Comparison of ENCODE assay signal across 8 mouse cellular contexts in genomic region chr3:83127726-83128448, GRCm38 (mm10). TPM values are rescaled to one million over a fixed set of nuclear protein-coding genes. Genes with fewer than 3 reads are reported as not detected.
A peak's percentile ranks its signal among the peaks of the same experiment; 100 is the strongest.
DNase-seq lines count a peak whose midpoint lies in the region; ATAC-seq and TF ChIP-seq lines count a peak whose summit lies in the region.

Dchs2 (plus strand) TSS chr3:83127948.

- intact Hi-C loops in heart, postnatal 10 days (cut with DNase I) = loop anchor here (5.0 kb wide), 1 partner anchor 144 kb away; no protein-coding TSS in a partner anchor

- H3K4me3 ChIP-seq in lung, adult 2 months (replicated peaks; ENCODE audit: extremely low read depth, low read depth, low read length) = peak within 1 kb of the TSS; percentile 59
- H3K4me3 ChIP-seq in embryonic facial prominence, embryonic 10.5 days = peak within 1 kb of the TSS; percentile 68
- H3K4me3 ChIP-seq in liver, embryonic 16.5 days (ENCODE audit: low read depth, low read length) = peak within 1 kb of the TSS; percentile 22

- peak; percentile 17 for DNase-seq in lung, adult 2 months
- DNase-seq in lung, postnatal 25 days (ENCODE audit: low spot score) = no peak
- peak; percentile 55 for DNase-seq in embryonic facial prominence, embryonic 10.5 days (ENCODE audit: low spot score)
- DNase-seq in heart, postnatal 10 days = peak; percentile 13 to 22
- no peak for DNase-seq in urinary bladder, postnatal 14 days (ENCODE audit: low spot score)

- no peak for TF ChIP-seq CTCF in lung, adult 2 months (IDR thresholded peaks at IDR 0.05; ENCODE audit: insufficient read depth, low read length)

- TF ChIP-seq POLR2A in lung, adult 2 months (IDR thresholded peaks at IDR 0.05; ENCODE audit: borderline replicate concordance, extremely low read depth, low read depth, low read length) = no peak

- 1% methylated on average over 55 of the region's 55 CpGs for WGBS in lung, adult 2 months
- WGBS in embryonic facial prominence, embryonic 10.5 days = under 1% methylated on average over 55 of the region's 55 CpGs
- 2% methylated on average over 55 of the region's 55 CpGs for WGBS in liver, embryonic 16.5 days (ENCODE audit: insufficient replicate concordance)

- H3K27me3 ChIP-seq in embryonic facial prominence, embryonic 10.5 days (replicated peaks; ENCODE audit: low read depth, poor library complexity, severe bottlenecking) = peaks cover 85% of the 10 kb centered on the region
- H3K27me3 ChIP-seq in liver, embryonic 16.5 days (ENCODE audit: control insufficient read depth, insufficient read depth, low read depth, low read length) = peaks cover 51% of the 10 kb centered on the region

- H3K9ac ChIP-seq in liver, embryonic 16.5 days (ENCODE audit: low read depth, low read length) = no peak within 1 kb of the TSS

- no peaks in the 10 kb centered on the region for H3K9me3 ChIP-seq in embryonic facial prominence, embryonic 10.5 days
- no peaks in the 10 kb centered on the region for H3K9me3 ChIP-seq in liver, embryonic 16.5 days (replicated peaks; ENCODE audit: control insufficient read depth, low read length)

- H3K4me2 ChIP-seq in liver, embryonic 16.5 days (ENCODE audit: low read depth, low read length) = peak within 1 kb of the TSS; percentile 41

- no peaks in the 10 kb centered on the region for H3K36me3 ChIP-seq in embryonic facial prominence, embryonic 10.5 days (replicated peaks)
- no peaks in the 10 kb centered on the region for H3K36me3 ChIP-seq in liver, embryonic 16.5 days (ENCODE audit: control insufficient read depth, insufficient read depth)

- H3K27ac ChIP-seq in embryonic facial prominence, embryonic 10.5 days (replicated peaks) = 0 out of 2 replicates have a peak within 1 kb of the TSS, but pooled peaks have one; percentile 14
- H3K27ac ChIP-seq in liver, embryonic 16.5 days (ENCODE audit: low read length) = no peak within 1 kb of the TSS

- H3K4me1 ChIP-seq in lung, adult 2 months (ENCODE audit: control insufficient read depth, insufficient read depth, low read length) = 0 out of 2 replicates have a peak, but pooled peaks cover 4% of the 10 kb centered on the region
- peaks cover 26% of the 10 kb centered on the region for H3K4me1 ChIP-seq in embryonic facial prominence, embryonic 10.5 days
- no peaks in the 10 kb centered on the region for H3K4me1 ChIP-seq in liver, embryonic 16.5 days (ENCODE audit: control insufficient read depth, low read depth, low read length)

- no peak for ATAC-seq in liver, embryonic 16.5 days (ENCODE audit: low read depth)
- no peak for ATAC-seq in erythroid progenitor cell, adult 5-6 weeks (replicated peaks; ENCODE audit: low FRiP score, poor library complexity, severe bottlenecking)
- no peak for ATAC-seq in cerebellum, adult (ENCODE audit: insufficient number of reproducible peaks, low FRiP score, low TSS enrichment)

RNA-seq across cellular contexts. Expression of gene Dchs2, which starts in this region (rescaled TPM):
- 0.24 and 0.38 TPM in 2 replicates for polyA plus RNA-seq in lung, adult 2 months (2012; rRNA removed)
- 0.04 and 0.11 TPM in 2 replicates for polyA plus RNA-seq in embryonic facial prominence, embryonic 10.5 days (2016; fragmentation: Nextera tagmentation; extraction: Ambion mirVana)
- 1 to 10 TPM; 1.3 to 1.4 TPM for total RNA-seq in heart, postnatal 10 days (2021)
- 0.01 TPM in 1 of 2 replicates, not detected in the other for polyA plus RNA-seq in liver, embryonic 16.5 days (2015; fragmentation: Nextera tagmentation; extraction: Ambion mirVana)
- total RNA-seq in erythroid progenitor cell, adult 5-6 weeks (2015; ENCODE audit: low replicate concordance) = not detected in 2 replicates
- not detected in 2 replicates for total RNA-seq in erythroid progenitor cell, adult 5-6 weeks (2017; ENCODE audit: low replicate concordance)

Comparison
In these comparisons a context has a peak if more than half of its experiments do, and no peak if none do; other contexts are left out.
1. Peak in DNase-seq and H3K4me3 ChIP-seq in lung, adult 2 months; RNA of the gene not detected or under 1 TPM.
2. Peak in DNase-seq, H3K4me3 ChIP-seq and H3K27ac ChIP-seq in embryonic facial prominence, embryonic 10.5 days; RNA of the gene not detected or under 1 TPM.
3. DNase-seq: peak in heart, postnatal 10 days (2 of 2); none in lung, postnatal 25 days (single experiment) and urinary bladder, postnatal 14 days (single experiment).
4. Peak in every context shown above with its lines, with median percentiles within 50 percentile points of each other: H3K4me3 ChIP-seq.